Mouse (Mus musculus) midbrain, embryonic 11.5 days (tissue): ENCODE measurements at regions not wholly inside any gene's neighbourhood (a gene's known extent, or its start where the extent isn't known, plus 50 kb on each side); places are given as distances from the start of the nearest gene placed in this dataset.
"Not testable (repeated sequence)": the region's sequence is repeated elsewhere in the genome, so short reads cannot be mapped to it uniquely, and the experiment has no call there.

Experiments
- ATAC-seq: fragments of 200-750 bp; cut with Nextera tagmentation; 2 replicates; pipeline ENCODE4 v1.8.0; 2017; ENCODE audit warnings: moderate TSS enrichment, moderate library complexity; ENCODE audit not compliant: low FRiP score
- DNase-seq: peaks from one replicate; pipeline ENCODE4 v3.0.0; 2015; ENCODE audit warnings: low spot score; ENCODE audit errors: missing footprints
- H3K27ac ChIP-seq: fragments of 300-500 bp; sonication (generic); 2 replicates; pipeline ENCODE4 v1.5.1; 2014; ENCODE audit warnings: low read depth, low read length
- H3K27me3 ChIP-seq: fragments of 300-500 bp; sonication (generic); 2 replicates; pipeline ENCODE4 v1.6.1; 2014; ENCODE audit warnings: mild to moderate bottlenecking, low read length, moderate library complexity, mixed read lengths; ENCODE audit not compliant: control insufficient read depth, insufficient read depth
- H3K36me3 ChIP-seq: fragments of 300-500 bp; sonication (generic); 2 replicates; pipeline ENCODE4 v1.6.1; 2014; ENCODE audit warnings: mild to moderate bottlenecking, low read length, moderate library complexity, mixed read lengths; ENCODE audit not compliant: control insufficient read depth, insufficient read depth
- H3K4me1 ChIP-seq: fragments of 300-500 bp; sonication (generic); 2 replicates; pipeline ENCODE4 v1.6.1; 2014; ENCODE audit warnings: low read length; ENCODE audit not compliant: control insufficient read depth, insufficient read depth
- H3K4me2 ChIP-seq: fragments of 300-500 bp; sonication (generic); 2 replicates; pipeline ENCODE4 v1.6.1; 2014; ENCODE audit warnings: mild to moderate bottlenecking, moderate library complexity
- H3K4me3 ChIP-seq: fragments of 300-500 bp; sonication (generic); 2 replicates; pipeline ENCODE4 v1.5.1; 2014; ENCODE audit warnings: low read depth, low read length
- H3K9ac ChIP-seq: fragments of 300-500 bp; sonication (generic); 2 replicates; pipeline ENCODE4 v1.6.1; 2014; ENCODE audit warnings: low read length
- H3K9me3 ChIP-seq: fragments of 300-500 bp; sonication (generic); 2 replicates; pipeline ENCODE4 v1.6.1; 2016; ENCODE audit warnings: low read length; ENCODE audit not compliant: control insufficient read depth
- WGBS: fragments of 180-500 bp; shearing (Covaris S2); extraction: QIAGEN DNeasy Blood & Tissue Kit; methylation state at CpG from one replicate; pipeline ENCODE4 v1.1.7; 2014; 5-methylcytosine and 5-hydroxymethylcytosine counted together

- H3K9ac ChIP-seq, result no peak overlapping the region
- ATAC-seq (no peak), DNase-seq (no peak)
- 91% methylated on average over 2 of the region's 2 CpGs for WGBS
- H3K27me3 ChIP-seq, result no peaks in the 10 kb centered on the region
- no peak overlapping the region for H3K4me2 ChIP-seq
- no peaks in the 10 kb centered on the region for H3K9me3 ChIP-seq
- no peak overlapping the region for H3K4me3 ChIP-seq
- no peak overlapping the region for H3K27ac ChIP-seq
- no peaks in the 10 kb centered on the region for H3K36me3 ChIP-seq
- no peaks in the 10 kb centered on the region for H3K4me1 ChIP-seq
Observed at GRCm38 (mm10) chr1:140840579-140840978, 594.6 kb downstream of the Kcnt2 start.

- H3K4me1 ChIP-seq, H3K27me3 ChIP-seq, H3K36me3 ChIP-seq, H3K9me3 ChIP-seq, H3K4me3 ChIP-seq, DNase-seq, H3K4me2 ChIP-seq, H3K9ac ChIP-seq, ATAC-seq, H3K27ac ChIP-seq: not testable (repeated sequence)
- 70% methylated on average over 3 of the region's 3 CpGs for WGBS
Observed at GRCm38 (mm10) chr1:140848053-140848452, 602.1 kb downstream of the Kcnt2 start.

- H3K9ac ChIP-seq, result no peak overlapping the region
- H3K4me3 ChIP-seq, result no peak overlapping the region
- ATAC-seq, result no peak
- no peaks in the 10 kb centered on the region for H3K9me3 ChIP-seq
- no peaks in the 10 kb centered on the region for H3K4me1 ChIP-seq
- H3K27ac ChIP-seq, result no peak overlapping the region
- H3K27me3 ChIP-seq, result no peaks in the 10 kb centered on the region
- DNase-seq, result no peak
- no peaks in the 10 kb centered on the region for H3K36me3 ChIP-seq
- H3K4me2 ChIP-seq, result no peak overlapping the region
Observed at GRCm38 (mm10) chr1:140851568-140851967, 605.6 kb downstream of the Kcnt2 start.
